Mouse (Mus musculus): ENCODE measurements around the gene Atp10a.

DNA sequence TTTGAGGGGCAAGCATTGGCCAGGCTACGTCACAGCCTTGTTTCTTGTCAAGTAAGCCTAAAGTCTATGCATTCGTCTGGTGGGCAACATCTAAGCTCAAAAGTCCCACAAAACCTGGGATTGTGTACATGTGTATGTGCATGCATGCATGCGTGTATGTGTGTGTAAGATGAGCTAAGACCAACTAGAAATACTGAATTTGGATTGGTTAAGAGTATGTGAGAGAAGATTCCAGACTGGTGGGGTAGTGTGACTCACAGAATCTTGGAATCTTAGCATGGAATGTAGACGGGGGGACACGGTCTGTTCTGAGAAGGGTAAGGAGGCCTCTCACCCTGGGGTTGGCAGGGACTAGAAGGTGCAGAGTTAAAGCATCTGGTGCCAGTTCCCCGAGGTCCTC, at the start of gene Atp10a:
- TF ChIP-seq POLR2A (IDR thresholded peaks at IDR 0.05; ENCODE audit: insufficient read depth, low read length), result no peak
- TF ChIP-seq EP300 (IDR thresholded peaks at IDR 0.05; ENCODE audit: insufficient read depth, low read depth, low read length), result no peak

All from ES-Bruce4 (cell line).